Mouse (Mus musculus): ENCODE results near the gene Vat1l.

DNA sequence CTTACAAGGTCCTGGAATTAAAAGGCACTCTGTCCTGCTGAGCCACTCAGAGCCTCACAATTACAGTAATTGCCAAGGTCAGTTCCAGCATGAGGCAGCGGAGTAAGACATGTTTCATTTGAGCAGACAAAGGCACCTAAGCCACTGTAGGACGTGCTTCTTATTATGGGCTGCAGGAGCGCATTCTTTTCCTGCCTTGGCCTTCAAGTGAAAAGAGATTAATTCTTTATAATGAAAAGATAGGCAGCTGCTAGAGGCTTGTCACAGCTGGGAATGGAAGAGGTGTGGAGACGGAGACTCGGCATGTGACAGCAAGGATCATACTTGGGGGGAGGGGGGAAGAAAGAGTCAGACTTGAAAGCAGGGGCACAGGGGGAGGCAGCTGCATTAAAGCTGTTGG is 126.5 kb downstream of the Vat1l start:
- TF ChIP-seq CTCF (IDR thresholded peaks at IDR 0.05; ENCODE audit: borderline replicate concordance, insufficient read depth, low read depth, low read length): no peak
- TF ChIP-seq POLR2A (IDR thresholded peaks at IDR 0.05; ENCODE audit: borderline replicate concordance, insufficient read depth, low read length): no peak
